Mouse (Mus musculus) thymus, postnatal 14 days (tissue): ENCODE measurements around the gene Gas2l3.

Experiments used
- DNase-seq: peaks from one replicate; pipeline ENCODE4 v3.0.0; 2021

The Gas2l3 gene

DNA sequence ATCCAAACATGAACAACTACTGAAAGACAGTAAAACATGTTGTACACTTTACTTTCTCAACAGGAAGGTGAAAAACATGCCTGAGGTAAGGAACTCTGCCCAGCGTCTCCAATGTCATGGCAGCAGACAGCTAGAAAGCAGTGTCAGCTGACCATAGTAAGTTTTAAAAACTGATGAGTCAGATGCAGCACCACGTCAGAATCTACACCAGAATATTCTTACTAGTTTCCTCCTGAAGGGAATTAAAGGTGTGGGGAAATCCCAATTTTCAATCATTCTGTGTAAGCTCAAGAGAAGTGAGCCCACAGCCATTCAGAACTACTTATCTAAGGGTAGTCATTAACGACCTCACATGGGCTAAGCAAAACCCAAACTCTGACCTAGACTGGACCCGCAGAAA is 1.1 kb downstream of the Gas2l3 start:
- no peak for DNase-seq

DNA sequence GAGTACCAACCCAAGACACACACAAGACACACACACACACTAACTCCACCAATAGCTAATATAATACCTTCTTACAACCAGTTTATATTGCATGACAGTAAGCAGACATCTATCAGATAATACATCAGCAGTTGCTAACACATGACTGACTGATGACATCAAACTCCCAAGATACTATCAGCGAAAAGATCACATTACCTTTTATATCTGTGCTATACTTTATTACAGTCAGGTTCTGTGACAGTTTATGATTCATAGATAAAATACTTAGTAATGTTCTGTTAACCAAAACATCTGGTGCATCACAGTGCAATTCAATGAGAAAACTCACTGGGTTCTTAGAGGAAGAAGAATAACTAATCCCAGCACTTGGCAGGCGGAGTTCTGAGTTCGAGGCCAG is 1.8 kb downstream of the Gas2l3 start:
- DNase-seq, result no peak

DNA sequence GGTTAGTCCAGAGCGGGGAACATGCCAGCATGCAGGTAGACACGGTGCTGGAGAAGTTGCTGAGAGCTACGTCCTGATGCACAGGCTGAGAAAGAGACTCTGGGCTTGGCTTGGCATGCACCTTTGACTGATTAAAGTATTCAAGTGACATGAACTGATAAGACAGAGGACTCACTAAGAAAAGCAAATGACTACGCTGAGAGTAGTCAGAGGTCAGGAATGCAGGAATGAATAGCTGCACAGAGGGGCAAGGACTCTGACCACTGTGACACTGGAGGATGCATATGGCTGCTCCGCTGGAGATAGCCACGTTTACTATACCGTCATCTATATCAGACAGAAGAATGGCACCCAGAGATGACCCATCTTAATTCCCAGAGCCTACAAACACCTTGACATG is 4.4 kb downstream of the Gas2l3 start:
- no peak for DNase-seq

DNA sequence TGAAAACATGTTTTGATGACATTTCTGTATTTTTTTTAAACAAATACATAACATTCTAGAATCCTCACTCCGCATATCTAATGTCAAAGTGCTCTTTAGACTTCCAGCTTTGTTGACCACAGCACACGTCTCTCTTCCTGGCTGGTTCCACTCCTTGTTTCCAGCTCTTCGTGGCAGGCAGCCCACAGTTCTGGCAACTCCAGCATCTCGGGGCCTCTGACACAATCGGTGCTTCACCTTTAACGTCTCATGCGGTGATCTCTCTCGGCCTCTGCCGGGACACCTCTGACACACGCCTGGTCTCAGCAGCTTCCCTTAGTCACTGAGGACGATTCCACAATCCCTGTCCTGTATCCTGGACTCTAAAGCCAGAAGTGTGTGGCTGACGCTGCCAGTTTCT is 5.8 kb downstream of the Gas2l3 start:
- DNase-seq, result no peak

DNA sequence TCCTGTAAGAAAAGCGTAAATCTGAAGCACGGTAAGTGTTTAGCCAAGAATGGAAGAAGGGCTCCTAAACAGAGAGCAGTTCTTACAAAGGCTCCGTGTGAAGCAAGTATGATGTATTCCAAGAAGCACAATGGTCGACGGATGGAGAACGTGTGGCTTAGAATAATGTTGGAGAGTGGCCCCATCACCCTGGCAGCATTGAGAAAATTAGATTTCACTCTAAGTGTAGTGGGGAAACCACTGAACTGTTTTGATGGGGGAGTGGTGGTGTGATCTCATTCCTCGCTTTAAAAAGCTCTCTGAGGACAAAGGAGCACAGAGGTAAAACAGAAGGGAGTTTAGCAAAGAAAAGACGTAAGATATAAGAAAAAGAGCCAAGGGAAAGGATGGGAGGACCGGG is 6.3 kb downstream of the Gas2l3 start:
- DNase-seq, result no peak

DNA sequence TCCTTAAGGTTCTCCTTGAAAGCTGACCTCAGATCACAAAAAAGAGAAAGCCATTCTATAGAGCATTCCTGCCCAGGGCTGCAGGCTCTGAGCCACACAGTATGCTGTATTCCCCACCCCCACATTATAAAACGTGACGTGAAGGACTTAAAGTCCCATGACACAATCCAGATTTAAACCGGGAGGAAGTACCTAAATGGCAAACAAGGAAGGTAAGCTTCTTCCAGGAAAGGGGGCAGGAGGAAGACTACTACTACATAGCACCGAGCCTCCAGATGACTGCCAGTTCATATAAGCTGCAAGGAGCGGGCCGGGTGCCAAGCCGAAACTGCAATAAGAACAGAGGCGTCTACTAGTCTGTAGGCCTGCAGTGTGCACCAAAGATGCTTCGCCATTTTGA is 7.8 kb downstream of the Gas2l3 start:
- DNase-seq, result no peak

DNA sequence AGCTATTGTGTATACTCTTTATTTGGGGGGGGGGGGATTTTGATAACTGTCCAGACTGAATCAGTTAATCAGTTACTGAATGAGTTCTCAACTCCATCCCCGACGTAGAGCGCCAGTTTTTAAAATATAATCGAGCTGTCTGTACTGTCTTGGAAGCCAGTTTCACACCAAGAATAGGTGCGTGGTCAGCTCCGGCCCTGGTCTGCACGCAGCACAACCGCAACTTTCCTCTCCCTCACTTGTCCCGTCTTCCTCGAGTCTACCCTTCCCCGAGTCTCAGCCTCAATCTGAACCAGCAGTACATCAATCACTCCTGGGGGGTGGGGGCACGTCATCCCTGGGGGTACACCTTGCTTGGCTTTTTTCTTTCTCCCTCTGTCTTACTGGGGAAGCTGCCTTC is 8.4 kb downstream of the Gas2l3 start:
- DNase-seq, result no peak

DNA sequence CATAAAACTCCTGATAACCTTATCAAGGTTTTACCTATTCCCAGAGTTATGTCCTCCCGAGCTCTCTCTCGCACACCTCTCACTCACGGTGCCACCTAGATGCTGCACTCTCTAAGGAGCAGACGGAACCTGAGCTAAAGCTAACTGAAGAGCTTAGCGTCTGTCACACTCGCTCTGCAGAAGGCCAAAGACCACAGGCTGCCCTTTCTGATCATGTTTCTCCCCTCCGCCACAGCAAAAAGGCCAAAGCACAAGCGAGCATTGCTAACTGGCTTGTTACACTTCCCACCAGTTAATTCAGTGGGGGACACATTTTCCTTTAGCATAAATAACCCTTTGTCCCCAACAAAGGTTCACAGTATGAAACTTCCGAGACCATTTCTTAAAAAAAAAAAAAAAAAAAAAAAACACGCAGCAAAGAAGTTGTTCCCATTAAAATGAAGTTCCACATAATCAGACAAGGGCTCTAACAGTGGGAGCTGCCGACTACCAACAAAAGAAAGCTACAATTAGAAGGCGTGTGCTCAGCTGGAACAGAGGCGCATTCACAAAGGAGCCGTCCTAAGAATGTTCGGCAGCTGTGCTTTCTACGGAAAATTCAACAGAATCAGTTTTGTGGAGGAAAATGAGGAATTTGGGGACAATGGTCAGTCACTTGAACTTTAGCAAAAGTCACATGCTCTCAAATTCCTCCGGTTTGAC is 9.1 kb downstream of the Gas2l3 start:
- no peak for DNase-seq

DNA sequence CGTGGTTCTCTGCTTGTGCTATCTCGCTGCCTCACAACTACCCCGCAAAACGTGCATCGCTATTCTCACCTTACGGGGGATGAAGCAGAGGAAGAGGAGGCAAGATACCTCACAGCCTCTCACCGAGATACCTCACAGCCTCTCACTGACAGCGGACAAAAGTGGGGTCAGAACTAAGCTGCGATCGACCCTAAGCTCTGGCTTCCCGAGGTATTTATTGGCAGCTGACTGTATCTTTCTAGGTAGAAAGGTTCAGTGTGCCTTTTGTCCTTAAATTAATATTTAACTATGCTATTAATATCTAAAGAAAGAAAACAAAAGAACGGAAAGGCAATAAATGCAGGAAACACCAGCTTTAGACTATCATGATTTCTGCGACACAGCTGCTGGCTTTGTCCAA is 11.0 kb downstream of the Gas2l3 start:
- no peak for DNase-seq

DNA sequence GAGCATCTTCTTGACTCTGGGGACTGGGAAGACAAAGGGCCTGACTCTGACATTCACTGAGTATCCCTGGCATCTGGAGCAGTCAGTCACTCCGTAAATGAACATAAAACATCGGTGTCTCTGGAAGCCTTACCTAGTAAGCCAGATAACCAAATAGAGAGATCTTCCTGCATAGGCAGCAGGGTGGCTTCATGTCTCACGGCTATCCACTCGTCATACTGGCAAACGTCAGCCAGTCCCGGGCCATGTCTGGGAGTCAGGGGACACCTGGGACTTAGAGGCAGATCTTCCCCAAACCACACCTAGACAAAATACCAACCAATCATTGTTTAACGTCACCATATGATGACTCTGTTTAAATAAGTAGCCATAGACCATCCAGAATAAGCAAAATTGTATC is 13.0 kb downstream of the Gas2l3 start:
- no peak for DNase-seq

DNA sequence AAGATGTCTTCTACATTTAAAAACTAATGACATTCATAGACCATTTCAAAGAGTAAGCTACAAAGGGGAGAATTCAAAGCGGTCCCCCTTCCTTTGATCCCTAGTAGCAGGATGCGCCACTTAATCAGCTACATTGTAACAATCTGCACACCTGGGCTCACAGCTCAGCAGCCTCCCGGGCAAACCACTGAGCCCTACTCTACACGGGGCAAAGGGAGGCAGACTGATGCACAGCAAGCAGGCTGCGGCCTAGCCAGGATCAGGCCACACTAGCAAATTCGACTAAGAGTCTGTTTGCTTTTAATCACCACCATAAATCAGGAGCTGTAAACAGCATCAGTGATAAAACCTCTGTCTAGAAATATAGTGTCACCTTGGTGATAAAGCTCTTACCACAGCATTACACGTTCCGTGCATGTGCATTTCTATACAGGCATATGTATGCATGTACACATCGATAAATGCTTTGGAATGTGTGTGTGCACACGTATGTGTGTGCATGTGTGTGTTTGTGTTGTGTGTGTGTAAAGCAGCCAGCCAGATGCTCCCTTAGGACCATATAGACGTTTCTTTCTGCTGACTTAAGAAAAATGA is 18.9 kb downstream of the Gas2l3 start:
- peak; percentile 52 for DNase-seq

DNA sequence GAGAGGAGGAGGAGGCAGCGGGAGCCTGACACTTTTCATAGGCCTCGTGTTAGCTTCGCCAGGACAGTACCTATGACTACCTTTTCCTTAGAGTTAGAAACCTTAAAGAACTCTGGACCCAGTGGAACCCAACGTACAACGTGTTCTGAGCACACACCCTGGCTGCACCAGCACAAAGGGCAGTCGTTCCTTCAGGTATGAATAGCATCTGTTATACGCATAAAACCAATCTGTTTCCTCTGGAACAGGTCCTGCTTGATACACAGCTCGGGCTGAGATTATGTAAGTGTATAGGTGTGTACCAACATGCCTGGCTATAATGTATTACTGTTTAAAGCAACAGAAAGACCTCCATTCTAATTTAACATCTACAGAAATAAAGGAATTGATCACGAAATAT is 19.6 kb downstream of the Gas2l3 start:
- no peak for DNase-seq

DNA sequence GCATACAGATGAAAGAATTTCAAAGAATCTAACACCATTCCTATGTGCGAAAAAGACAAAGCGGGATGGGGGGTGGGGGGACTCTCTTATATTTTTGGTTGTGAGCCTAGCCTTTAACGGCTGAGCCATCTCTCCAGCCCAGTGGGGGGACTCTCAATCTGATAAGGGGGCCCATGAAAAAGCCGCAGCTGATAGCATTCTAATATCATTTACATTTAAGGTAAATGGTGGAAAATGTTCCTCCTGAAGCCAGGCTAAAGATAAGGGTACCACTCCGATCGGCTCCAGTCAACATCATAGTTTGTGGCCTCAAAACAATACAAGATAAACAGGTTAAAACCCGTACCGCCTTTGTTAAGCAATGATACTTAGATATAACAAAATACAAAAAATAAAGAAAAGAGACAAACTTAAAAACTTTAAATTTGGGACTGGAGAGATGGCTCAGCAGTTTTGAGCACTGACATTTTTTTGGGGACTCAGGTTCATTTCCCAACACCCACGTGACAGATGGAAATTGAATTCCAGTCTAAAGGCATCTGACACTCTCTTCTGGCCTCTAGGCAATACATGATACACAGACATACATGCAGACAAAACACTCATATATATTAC is 20.5 kb downstream of the Gas2l3 start:
- no peak for DNase-seq

DNA sequence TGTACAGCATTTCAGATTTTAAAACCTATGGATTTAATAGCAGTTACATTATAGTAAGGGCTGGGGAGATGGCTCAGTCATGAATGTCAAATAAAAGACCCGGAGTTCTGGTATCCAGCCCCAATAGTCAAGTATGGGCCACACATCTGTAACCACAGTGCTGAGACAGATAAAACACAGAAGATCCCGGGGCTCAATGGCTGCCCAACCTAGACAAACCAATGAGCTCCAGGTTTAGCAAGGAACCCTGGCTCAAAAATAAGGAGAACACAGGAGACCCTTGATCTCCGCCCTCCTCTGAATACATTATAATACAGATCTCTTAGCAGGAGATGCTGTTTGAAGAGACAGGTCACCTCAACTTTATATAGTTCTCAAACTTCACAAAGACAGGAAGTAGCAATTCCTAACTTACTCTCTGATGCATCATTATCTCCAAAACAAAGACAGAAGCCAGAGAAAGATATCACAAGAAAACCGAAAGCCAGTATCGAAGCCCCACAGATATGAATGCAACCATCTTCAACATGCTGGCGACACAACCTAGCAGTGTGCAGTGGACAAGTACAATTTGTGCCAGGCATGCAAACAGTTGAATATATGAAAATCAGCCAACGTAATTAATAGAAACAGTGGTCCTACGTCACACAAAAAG is 21.1 kb downstream of the Gas2l3 start:
- no peak for DNase-seq

DNA sequence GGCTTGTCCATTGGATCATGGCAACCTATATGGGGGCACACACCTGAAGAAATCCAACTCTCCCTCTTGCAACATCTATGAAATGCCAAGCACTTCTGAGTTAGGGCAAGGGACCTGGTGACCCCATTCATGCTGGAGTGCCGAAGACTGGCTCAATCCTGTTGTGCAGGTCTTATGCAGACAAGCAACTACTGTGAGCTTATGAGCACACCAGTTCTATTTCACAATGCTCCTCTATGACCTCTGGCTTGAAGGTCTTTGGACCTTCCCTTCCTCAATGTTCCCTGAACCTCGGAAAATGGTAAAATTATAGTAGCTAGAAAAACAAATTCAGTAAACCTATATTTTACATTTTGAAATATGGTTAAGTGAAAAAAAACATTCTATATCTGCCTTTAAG is 25.8 kb downstream of the Gas2l3 start:
- no peak for DNase-seq

DNA sequence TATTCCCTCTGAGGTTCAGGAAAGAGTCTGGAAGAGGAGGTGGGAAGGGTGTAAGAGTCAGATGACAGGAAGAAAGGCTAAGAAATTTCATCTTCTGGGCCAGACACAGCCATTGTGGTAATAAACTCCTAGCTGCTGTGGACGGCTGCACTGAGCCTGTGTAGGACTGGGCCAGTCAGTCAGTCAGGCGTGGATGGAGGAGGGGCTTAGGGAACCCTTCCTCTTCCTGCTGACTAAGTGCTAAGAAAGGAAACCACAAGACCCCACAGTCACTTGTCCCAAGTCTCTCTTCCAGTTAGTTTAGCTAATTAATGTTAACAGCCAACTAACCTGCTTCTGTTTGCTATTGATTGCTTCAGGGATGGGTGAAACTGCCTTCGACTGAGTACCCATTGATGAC is 28.3 kb downstream of the Gas2l3 start:
- no peak for DNase-seq

DNA sequence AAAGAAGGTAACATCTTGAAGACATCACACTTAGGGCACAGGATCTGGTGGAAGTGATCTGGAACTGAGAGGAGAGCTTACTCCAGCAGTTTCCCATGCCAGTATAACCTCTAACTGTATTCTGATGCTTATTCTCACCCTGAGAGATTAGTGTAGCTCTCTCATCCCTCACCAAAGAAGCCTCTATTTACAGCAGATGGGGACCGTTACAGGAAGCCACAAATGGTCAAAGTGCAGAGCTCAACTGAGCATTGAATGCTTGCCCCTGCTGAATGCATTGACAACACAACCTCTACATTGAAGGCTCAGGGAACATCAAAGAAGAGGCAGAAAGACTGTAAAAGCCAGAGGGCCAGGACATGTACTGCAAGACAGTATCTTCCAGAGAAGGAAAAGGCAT is 36.2 kb downstream of the Gas2l3 start:
- no peak for DNase-seq

DNA sequence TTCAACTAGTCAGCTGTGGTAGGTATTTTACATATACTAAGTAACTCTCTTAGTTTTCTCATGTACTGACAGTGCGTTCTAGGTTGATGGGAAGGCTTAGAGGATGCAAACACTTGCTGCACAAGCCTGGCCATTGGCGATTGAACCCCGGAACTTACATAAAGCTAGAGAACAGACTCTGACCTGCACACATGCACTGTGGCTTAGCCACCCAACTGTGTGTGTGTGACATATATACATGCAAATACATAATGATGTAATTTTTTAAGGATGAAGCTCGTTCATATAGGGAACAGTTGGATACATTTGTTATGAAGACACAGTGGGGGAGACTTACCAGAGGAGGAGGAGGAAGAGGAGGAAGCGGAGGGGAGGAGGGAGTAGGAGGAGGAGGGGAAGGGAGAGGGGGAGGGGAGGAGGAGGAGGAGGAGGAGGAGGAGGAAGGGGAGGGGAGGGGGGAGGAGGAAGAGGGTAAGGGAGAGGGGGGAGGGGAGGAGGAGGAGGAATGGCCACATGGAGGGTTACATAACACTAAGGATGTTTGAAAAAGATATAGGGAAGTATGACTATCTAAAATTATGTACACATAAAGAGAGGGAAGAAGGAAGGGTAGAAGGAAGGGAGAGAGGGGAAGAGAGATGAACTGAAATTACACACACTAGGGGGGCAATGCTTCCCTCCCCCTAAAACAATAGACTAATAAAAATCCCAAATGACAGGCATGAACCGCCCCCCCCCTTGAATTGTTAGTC is 36.9 kb downstream of the Gas2l3 start:
- no peak for DNase-seq

DNA sequence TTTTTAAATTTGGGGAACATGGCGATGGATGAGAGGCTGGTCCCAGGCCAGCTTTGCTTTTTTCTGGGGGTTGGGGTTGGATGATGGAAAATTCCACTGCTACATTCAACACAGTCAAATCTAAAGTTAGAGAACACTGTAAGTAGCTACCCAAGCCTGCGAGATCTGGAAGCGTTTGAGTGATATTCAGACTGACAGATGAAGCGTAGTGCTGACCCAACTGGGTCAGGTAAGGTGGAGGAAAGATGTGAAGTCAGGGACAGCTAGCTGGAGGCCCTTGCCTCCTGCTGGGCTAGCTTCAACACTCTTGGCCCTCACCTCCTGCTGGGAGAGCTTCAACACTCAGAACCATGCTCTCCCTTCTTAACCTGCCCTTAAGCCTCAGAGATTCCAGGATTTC is 38.8 kb downstream of the Gas2l3 start:
- no peak for DNase-seq

DNA sequence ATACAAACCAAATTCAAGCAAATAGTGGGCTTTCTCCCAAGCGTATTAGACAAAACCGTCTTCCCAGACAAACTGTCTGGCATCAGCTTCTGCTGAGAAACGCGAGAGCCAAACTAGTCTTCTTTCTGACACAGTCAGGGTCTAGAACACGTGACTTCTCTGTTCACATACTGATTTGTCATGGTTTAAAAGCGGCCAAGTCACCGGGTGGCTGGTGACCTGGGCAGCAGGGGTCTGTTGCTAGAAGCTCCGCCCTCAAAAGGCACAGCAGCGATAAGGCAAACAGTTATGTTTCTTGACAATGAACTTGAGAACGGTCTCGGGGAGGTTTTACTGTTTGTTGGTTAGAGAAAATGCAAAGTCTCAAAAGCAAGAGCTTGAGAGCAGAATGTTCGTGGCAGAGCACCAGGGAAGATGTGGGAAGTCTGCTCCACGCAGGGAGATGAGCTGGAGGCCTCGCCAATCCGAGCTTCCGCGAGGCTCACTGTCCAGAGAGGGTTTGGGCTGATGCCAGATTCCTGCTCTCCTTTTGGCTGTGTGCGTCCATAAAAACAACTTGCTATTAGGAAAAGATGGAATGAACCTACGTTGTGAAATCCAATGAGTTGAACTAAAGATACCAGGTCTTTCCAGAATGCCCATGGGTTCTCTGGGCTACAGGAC is 43.0 kb downstream of the Gas2l3 start:
- no peak for DNase-seq

DNA sequence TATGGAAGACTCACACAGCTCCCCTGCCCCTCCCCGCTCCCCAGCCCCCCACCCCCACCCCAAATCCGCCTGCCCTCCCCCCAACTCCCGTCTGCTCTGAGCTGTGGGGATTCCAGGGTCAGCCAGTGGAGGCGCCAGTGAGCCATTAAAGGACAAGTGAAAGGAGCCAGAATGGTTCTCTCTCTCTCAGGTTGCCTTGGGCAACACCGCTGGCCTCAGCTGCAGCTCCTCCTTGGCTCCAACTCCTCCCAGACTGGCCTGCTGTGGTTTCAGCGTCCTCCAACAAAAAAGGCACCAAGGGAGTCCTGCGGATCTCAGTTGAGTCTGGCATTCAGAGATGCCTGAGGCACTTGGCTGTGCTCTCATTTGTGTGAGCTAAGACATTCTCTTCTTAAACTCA is 47.9 kb downstream of the Gas2l3 start:
- peak; percentile 41 for DNase-seq

DNA sequence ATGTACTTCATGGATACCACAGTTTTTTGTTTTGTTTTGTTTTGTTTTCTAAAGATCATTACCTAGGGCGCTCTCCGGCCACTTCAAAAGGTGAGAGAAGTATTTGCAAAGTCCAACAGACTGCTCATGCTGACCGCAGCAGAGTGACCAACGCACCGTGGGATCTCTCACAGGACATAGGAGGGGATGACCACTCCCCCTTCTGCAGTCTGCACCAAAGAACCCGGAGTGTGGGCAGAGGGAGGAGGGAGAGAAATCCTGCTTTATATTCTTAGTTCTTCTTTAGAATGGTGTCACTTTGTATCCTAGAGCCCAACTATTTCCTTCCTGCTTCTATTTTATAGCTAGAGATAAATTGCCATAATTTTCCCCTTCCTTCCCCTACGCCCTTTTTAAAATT is 48.4 kb downstream of the Gas2l3 start:
- DNase-seq, result no peak

DNA sequence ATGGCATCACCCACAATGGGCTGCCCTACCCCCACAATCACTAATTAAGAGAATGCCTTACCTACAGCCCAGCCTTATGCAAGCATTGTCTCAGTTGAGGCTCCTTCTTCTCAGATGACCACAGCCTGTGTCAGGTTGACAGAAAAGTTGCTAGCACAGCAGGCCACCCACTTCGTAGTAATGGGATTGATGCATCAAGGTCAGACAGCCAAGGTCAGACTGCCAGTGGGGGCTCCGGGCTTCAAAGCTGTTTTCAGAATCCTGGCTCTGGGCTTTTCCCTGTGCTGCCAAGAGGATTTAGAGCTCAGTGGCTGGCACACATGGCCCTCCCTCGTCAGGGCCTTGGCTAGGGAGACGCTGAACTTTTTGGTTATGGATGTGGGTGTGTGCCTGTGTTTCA is 51.1 kb downstream of the Gas2l3 start:
- no peak for DNase-seq
